Mouse (Mus musculus) mesoderm, embryonic 11.5 days (tissue): ENCODE measurements around the gene Gm20388.
"Not testable (repeated sequence)": the region's sequence is repeated elsewhere in the genome, so short reads cannot be mapped to it uniquely, and the experiment has no call there.

Source experiments
- DNase-seq: peaks from one replicate; pipeline ENCODE4 v3.0.0-alpha.2; 2012; ENCODE audit warnings: low read depth, low spot score

The Gm20388 gene

GRCm38 (mm10) chr8:120698426-120698825 lies 787.8 kb downstream of the Gm20388 start:
- no peak for DNase-seq

GRCm38 (mm10) chr8:120699079-120699478 lies 788.4 kb downstream of the Gm20388 start:
- DNase-seq, result no peak

- DNase-seq, result no peak
These were observed 788.9 kb downstream of the Gm20388 start for GRCm38 (mm10) chr8:120699565-120699964.

GRCm38 (mm10) chr8:120700053-120700452 lies 789.4 kb downstream of the Gm20388 start:
- no peak for DNase-seq

- no peak for DNase-seq
These were observed 791.3 kb downstream of the Gm20388 start for GRCm38 (mm10) chr8:120701758-120702465.

GRCm38 (mm10) chr8:120704203-120704602 lies 793.6 kb downstream of the Gm20388 start:
- DNase-seq, result no peak

GRCm38 (mm10) chr8:120705163-120705562 lies 794.5 kb downstream of the Gm20388 start:
- DNase-seq, result no peak

- DNase-seq, result no peak
These were observed 795.6 kb downstream of the Gm20388 start for GRCm38 (mm10) chr8:120706193-120706592.

GRCm38 (mm10) chr8:120709176-120709575 lies 798.5 kb downstream of the Gm20388 start:
- DNase-seq, result no peak

- DNase-seq, result no peak
These were observed 804.6 kb downstream of the Gm20388 start for GRCm38 (mm10) chr8:120715200-120715599.

- DNase-seq, result no peak
These were observed 805.5 kb downstream of the Gm20388 start for GRCm38 (mm10) chr8:120715996-120716680.

- no peak for DNase-seq
These were observed 809.1 kb downstream of the Gm20388 start for GRCm38 (mm10) chr8:120719586-120720236.

- no peak for DNase-seq
These were observed 812.4 kb downstream of the Gm20388 start for GRCm38 (mm10) chr8:120723025-120723424.

- DNase-seq, result not testable (repeated sequence)
These were observed 813.5 kb downstream of the Gm20388 start for GRCm38 (mm10) chr8:120724096-120724495.

- no peak for DNase-seq
These were observed 814.4 kb downstream of the Gm20388 start for GRCm38 (mm10) chr8:120724816-120725575.

GRCm38 (mm10) chr8:120725576-120725950 lies 814.9 kb downstream of the Gm20388 start:
- no peak for DNase-seq

- no peak for DNase-seq
These were observed 815.4 kb downstream of the Gm20388 start for GRCm38 (mm10) chr8:120726051-120726450.

- DNase-seq, result no peak
These were observed 818.0 kb downstream of the Gm20388 start for GRCm38 (mm10) chr8:120728488-120729160.

GRCm38 (mm10) chr8:120731582-120731981 lies 820.9 kb downstream of the Gm20388 start:
- peak; percentile 47 for DNase-seq

- peak; percentile 38 for DNase-seq
These were observed 821.4 kb downstream of the Gm20388 start for GRCm38 (mm10) chr8:120732068-120732467.

GRCm38 (mm10) chr8:120735770-120736481 lies 825.3 kb downstream of the Gm20388 start, which contains the start of gene Irf8:
Gene Irf8 (plus strand): TSS chr8:120736358.
- DNase-seq, result peak; percentile 91
